Mouse (Mus musculus): Measurements from ENCODE around the gene Cntd1. TPM values are rescaled to one million over a fixed set of nuclear protein-coding genes. Genes with fewer than 3 reads are reported as not detected.
A peak's percentile ranks its signal among the peaks of the same experiment; 100 is the strongest.

The Cntd1 gene
- polyA plus RNA-seq, 1 experiment from 2014 or later, result 0.91 TPM

GRCm38 (mm10) chr11:101235429-101235828, 43.4 kb upstream of the Cntd1 start:
- H3K4me1 ChIP-seq (replicated peaks; ENCODE audit: control insufficient read depth, insufficient read depth, low read length), result peaks cover 8% of the 10 kb centered on the region
- H3K9me3 ChIP-seq (ENCODE audit: control insufficient read depth, low read length), result no peaks in the 10 kb centered on the region
- no peak overlapping the region for H3K4me2 ChIP-seq (ENCODE audit: low read length)
- no peaks in the 10 kb centered on the region for H3K36me3 ChIP-seq (ENCODE audit: control insufficient read depth, insufficient read depth)
- no peak for ATAC-seq
- no peak overlapping the region for H3K27ac ChIP-seq (ENCODE audit: low read length)
- no peaks in the 10 kb centered on the region for H3K27me3 ChIP-seq (replicated peaks; ENCODE audit: control insufficient read depth, insufficient read depth, low read length)
- no peak overlapping the region for H3K9ac ChIP-seq (replicated peaks; ENCODE audit: low read depth, low read length)
- H3K4me3 ChIP-seq (replicated peaks; ENCODE audit: low read length), result no peak overlapping the region

- no peak overlapping the region for H3K9ac ChIP-seq (replicated peaks; ENCODE audit: low read depth, low read length)
- no peak overlapping the region for H3K27ac ChIP-seq (ENCODE audit: low read length)
- no peaks in the 10 kb centered on the region for H3K9me3 ChIP-seq (ENCODE audit: control insufficient read depth, low read length)
- ATAC-seq, result no peak
- no peaks in the 10 kb centered on the region for H3K27me3 ChIP-seq (replicated peaks; ENCODE audit: control insufficient read depth, insufficient read depth, low read length)
- no peak overlapping the region for H3K4me2 ChIP-seq (ENCODE audit: low read length)
- no peaks in the 10 kb centered on the region for H3K36me3 ChIP-seq (ENCODE audit: control insufficient read depth, insufficient read depth)
- no peak overlapping the region for H3K4me3 ChIP-seq (replicated peaks; ENCODE audit: low read length)
- H3K4me1 ChIP-seq (replicated peaks; ENCODE audit: control insufficient read depth, insufficient read depth, low read length), result no peaks in the 10 kb centered on the region
- WGBS, result 91% methylated on average over 5 of the region's 5 CpGs
Measured at GRCm38 (mm10) chr11:101236782-101237181, 42.0 kb upstream of the Cntd1 start.

GRCm38 (mm10) chr11:101238071-101238647, 40.7 kb upstream of the Cntd1 start:
- Histone ChIP-seq H3K4me1 (replicated peaks; ENCODE audit: control insufficient read depth, insufficient read depth, low read length) (no peaks in the 10 kb centered on the region), H3K9me3 (ENCODE audit: control insufficient read depth, low read length) (no peaks in the 10 kb centered on the region), H3K27me3 (replicated peaks; ENCODE audit: control insufficient read depth, insufficient read depth, low read length) (0 out of 2 replicates have a peak, but pooled peaks cover 3% of the 10 kb centered on the region), H3K27ac (ENCODE audit: low read length) (no peak overlapping the region), H3K9ac (replicated peaks; ENCODE audit: low read depth, low read length) (no peak overlapping the region), H3K4me3 (replicated peaks; ENCODE audit: low read length) (no peak overlapping the region), H3K4me2 (ENCODE audit: low read length) (no peak overlapping the region), H3K36me3 (ENCODE audit: control insufficient read depth, insufficient read depth) (no peaks in the 10 kb centered on the region)
- 52% methylated on average over 5 of the region's 5 CpGs for WGBS
- no peak for ATAC-seq

- Histone ChIP-seq H3K4me2 (ENCODE audit: low read length) (no peak overlapping the region), H3K36me3 (ENCODE audit: control insufficient read depth, insufficient read depth) (no peaks in the 10 kb centered on the region), H3K4me1 (replicated peaks; ENCODE audit: control insufficient read depth, insufficient read depth, low read length) (peaks cover 7% of the 10 kb centered on the region; the same call in 1 of the 2 replicates), H3K9ac (replicated peaks; ENCODE audit: low read depth, low read length) (no peak overlapping the region), H3K27ac (ENCODE audit: low read length) (no peak overlapping the region), H3K4me3 (replicated peaks; ENCODE audit: low read length) (no peak overlapping the region), H3K27me3 (replicated peaks; ENCODE audit: control insufficient read depth, insufficient read depth, low read length) (peaks cover 27% of the 10 kb centered on the region), H3K9me3 (ENCODE audit: control insufficient read depth, low read length) (no peaks in the 10 kb centered on the region)
- WGBS, result 47% methylated on average over 4 of the region's 4 CpGs
- ATAC-seq, result no peak
Measured at GRCm38 (mm10) chr11:101245071-101245470, 33.7 kb upstream of the Cntd1 start.

DNA sequence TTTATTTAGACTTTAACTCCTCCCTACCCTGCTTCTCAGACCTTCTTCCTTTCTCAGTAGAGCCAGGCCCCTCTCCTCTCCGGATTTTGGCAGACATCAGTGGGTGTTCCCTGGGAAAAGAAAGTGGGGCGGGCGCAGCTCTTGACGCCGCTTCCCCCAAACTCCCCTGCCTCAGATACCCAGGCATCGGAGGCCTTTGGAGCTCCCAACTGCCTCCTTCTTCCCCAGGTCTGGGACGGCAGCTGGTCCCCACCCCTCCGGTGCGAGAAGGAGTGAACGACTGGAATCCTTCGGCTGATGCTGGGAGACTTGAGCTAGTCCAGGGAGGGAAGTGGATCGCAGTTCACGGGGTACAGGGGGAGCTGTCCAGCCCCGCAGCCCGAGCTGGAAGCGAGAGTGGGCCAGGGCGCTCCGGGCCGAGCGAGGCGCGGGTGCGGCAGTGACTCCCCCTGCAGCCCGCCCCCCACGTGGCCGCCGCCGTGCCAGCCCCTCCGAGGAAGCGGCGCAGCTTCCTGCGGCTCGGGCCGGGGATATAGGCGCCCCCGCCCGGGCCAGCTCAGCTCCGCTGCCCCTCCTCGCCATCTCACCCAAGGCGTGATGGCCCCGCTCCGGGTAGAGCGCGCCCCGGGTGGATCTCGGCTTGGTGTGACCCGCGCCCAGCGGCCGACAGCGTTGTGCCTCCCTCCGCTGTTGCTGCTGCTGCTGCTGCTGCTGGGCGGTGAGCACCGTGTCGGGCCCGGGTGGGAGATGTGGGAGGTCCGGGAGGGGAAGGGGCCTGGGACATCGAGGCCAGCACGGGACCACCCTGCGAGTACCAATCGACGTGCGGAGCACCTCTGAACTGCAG, 32.7 kb upstream of the Cntd1 start, which contains the start of gene Ramp2:
TSS of gene Ramp2 (plus strand) at position 174 of the 847 bp plus-strand sequence.
- 1% methylated on average over 63 of the region's 63 CpGs for WGBS
- ATAC-seq, result peak; percentile 52; the same call in 1 of the 2 replicates
- Histone ChIP-seq H3K4me3 (replicated peaks; ENCODE audit: low read length) (peak within 1 kb of the TSS; percentile 61), H3K4me2 (ENCODE audit: low read length) (peak within 1 kb of the TSS; percentile 93), H3K9ac (replicated peaks; ENCODE audit: low read depth, low read length) (peak within 1 kb of the TSS; percentile 79), H3K36me3 (ENCODE audit: control insufficient read depth, insufficient read depth) (no peaks in the 10 kb centered on the region), H3K9me3 (ENCODE audit: control insufficient read depth, low read length) (no peaks in the 10 kb centered on the region), H3K27me3 (replicated peaks; ENCODE audit: control insufficient read depth, insufficient read depth, low read length) (peaks cover 27% of the 10 kb centered on the region), H3K27ac (ENCODE audit: low read length) (no peak within 1 kb of the TSS), H3K4me1 (replicated peaks; ENCODE audit: control insufficient read depth, insufficient read depth, low read length) (peaks cover 7% of the 10 kb centered on the region; the same call in 1 of the 2 replicates)

DNA sequence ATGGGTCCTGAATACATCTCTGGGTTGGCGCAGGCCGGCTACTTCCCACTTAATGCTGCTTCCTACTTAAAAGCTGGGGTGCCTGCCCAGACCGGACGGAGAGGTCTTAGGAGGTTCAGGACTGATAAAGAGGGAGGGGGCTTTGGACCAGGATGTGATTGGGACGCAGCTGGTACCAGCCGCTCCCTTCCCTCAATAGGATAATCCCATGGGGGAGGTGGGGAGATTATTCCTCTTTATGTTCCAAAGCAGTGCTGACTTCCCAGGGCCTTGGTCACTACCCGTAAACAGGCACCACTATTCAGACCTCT, 32.2 kb upstream of the Cntd1 start:
- Histone ChIP-seq H3K4me2 (ENCODE audit: low read length) (peak overlapping the region; percentile 93), H3K4me3 (replicated peaks; ENCODE audit: low read length) (peak overlapping the region; percentile 61), H3K9ac (replicated peaks; ENCODE audit: low read depth, low read length) (peak overlapping the region; percentile 79), H3K36me3 (ENCODE audit: control insufficient read depth, insufficient read depth) (no peaks in the 10 kb centered on the region), H3K9me3 (ENCODE audit: control insufficient read depth, low read length) (no peaks in the 10 kb centered on the region), H3K4me1 (replicated peaks; ENCODE audit: control insufficient read depth, insufficient read depth, low read length) (peaks cover 7% of the 10 kb centered on the region; the same call in 1 of the 2 replicates), H3K27me3 (replicated peaks; ENCODE audit: control insufficient read depth, insufficient read depth, low read length) (peaks cover 27% of the 10 kb centered on the region), H3K27ac (ENCODE audit: low read length) (no peak overlapping the region)
- 6% methylated on average over 7 of the region's 7 CpGs for WGBS
- ATAC-seq, result no peak

DNA sequence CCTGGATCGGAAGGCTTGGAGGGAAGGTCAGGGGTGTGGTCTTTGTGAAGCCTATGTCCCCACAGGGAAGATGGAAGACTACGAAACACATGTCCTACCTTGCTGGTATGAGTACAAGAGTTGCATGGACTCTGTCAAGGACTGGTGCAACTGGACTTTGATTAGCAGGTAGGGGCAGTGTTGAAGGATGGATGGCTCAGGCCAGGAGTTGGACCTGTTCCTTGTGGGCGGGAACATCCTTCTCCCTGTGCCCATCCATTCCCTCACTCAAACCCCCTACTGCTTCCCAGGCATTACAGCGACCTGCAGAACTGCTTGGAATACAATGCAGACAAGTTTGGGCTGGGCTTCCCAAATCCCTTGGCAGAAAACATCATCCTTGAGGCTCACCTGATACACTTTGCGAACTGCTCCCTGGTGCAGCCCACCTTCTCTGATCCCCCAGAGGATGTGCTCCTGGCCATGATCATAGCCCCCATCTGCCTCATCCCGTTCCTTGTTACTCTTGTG, 31.2 kb upstream of the Cntd1 start:
- Histone ChIP-seq H3K9ac (replicated peaks; ENCODE audit: low read depth, low read length) (no peak overlapping the region), H3K4me2 (ENCODE audit: low read length) (no peak overlapping the region), H3K27ac (ENCODE audit: low read length) (no peak overlapping the region), H3K4me3 (replicated peaks; ENCODE audit: low read length) (no peak overlapping the region), H3K4me1 (replicated peaks; ENCODE audit: control insufficient read depth, insufficient read depth, low read length) (peaks cover 7% of the 10 kb centered on the region; the same call in 1 of the 2 replicates), H3K27me3 (replicated peaks; ENCODE audit: control insufficient read depth, insufficient read depth, low read length) (peaks cover 27% of the 10 kb centered on the region), H3K9me3 (ENCODE audit: control insufficient read depth, low read length) (no peaks in the 10 kb centered on the region), H3K36me3 (ENCODE audit: control insufficient read depth, insufficient read depth) (no peaks in the 10 kb centered on the region)
- WGBS, result 82% methylated on average over 6 of the region's 6 CpGs
- no peak for ATAC-seq

GRCm38 (mm10) chr11:101248258-101248994, 30.4 kb upstream of the Cntd1 start:
- Histone ChIP-seq H3K9me3 (ENCODE audit: control insufficient read depth, low read length) (no peaks in the 10 kb centered on the region), H3K27ac (ENCODE audit: low read length) (no peak overlapping the region), H3K4me2 (ENCODE audit: low read length) (no peak overlapping the region), H3K36me3 (ENCODE audit: control insufficient read depth, insufficient read depth) (no peaks in the 10 kb centered on the region), H3K4me3 (replicated peaks; ENCODE audit: low read length) (no peak overlapping the region), H3K27me3 (replicated peaks; ENCODE audit: control insufficient read depth, insufficient read depth, low read length) (peaks cover 24% of the 10 kb centered on the region), H3K4me1 (replicated peaks; ENCODE audit: control insufficient read depth, insufficient read depth, low read length) (peaks cover 12% of the 10 kb centered on the region), H3K9ac (replicated peaks; ENCODE audit: low read depth, low read length) (no peak overlapping the region)
- 37% methylated on average over 14 of the region's 14 CpGs for WGBS
- ATAC-seq, result no peak

DNA sequence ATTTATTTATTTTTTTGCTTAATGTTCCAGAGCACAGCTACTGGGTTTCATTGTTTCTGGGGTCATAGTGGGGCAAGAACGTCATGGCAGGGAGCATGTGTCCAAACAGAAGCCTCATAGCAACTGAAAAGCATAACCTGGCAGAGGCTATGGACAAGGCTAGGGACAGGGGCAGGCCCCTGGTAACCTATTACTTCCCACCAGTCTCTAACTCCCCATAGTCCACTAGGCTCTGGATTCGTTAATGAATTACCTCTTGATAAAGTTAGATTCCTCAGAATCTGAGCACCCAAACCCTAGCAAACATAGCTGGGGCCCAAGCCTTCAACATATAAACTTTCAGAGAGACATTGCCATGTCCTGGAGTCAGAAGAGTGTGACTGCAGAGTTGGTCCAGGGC, 27.8 kb upstream of the Cntd1 start:
- H3K4me1 ChIP-seq (replicated peaks; ENCODE audit: control insufficient read depth, insufficient read depth, low read length), result peaks cover 17% of the 10 kb centered on the region
- no peak overlapping the region for H3K4me2 ChIP-seq (ENCODE audit: low read length)
- H3K9ac ChIP-seq (replicated peaks; ENCODE audit: low read depth, low read length), result no peak overlapping the region
- no peaks in the 10 kb centered on the region for H3K9me3 ChIP-seq (ENCODE audit: control insufficient read depth, low read length)
- no peak overlapping the region for H3K27ac ChIP-seq (ENCODE audit: low read length)
- peaks cover 14% of the 10 kb centered on the region for H3K27me3 ChIP-seq (replicated peaks; ENCODE audit: control insufficient read depth, insufficient read depth, low read length)
- H3K36me3 ChIP-seq (ENCODE audit: control insufficient read depth, insufficient read depth), result no peaks in the 10 kb centered on the region
- H3K4me3 ChIP-seq (replicated peaks; ENCODE audit: low read length), result no peak overlapping the region
- WGBS, result 73% methylated on average over 2 of the region's 2 CpGs
- ATAC-seq, result no peak
